Comparison of ENCODE assay signal across 9 mouse cellular contexts in the genomic region with DNA sequence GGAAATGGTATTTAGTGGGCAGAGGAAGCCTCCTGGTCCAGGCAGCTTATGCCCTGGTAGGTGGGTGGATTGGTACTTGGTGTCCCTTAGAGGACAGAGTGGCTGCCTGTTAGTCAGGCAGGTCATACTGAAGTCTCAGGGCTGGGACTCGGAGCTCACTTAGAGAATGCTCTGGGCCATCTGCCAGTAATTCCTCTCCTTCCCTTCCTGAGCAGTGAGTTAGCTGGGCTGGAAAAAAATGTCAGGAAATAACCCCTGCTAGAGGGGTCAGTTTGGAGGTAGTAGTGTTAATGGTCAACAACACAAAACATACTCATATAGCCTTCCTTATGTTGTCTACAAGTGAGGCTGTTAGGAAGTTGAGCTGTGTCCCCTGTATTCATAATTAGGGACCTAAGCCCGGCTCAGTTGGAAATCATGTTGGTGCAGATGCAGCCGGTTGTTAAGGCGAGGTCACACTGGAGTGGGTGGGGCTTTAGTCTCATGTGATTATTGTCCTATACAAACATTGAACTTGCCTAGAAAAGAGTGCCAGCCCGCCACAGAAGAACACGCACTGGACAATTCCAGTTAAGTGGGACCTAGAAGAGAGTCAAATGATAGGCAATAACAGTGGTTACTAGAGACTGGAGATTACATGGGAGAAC. TPM values are rescaled to one million over a fixed set of nuclear protein-coding genes. Genes with fewer than 3 reads are reported as not detected.
DNase-seq lines count a peak whose midpoint lies in the region; ATAC-seq and TF ChIP-seq lines count a peak whose summit lies in the region.
"Had no signal": no experiment of that assay in that cellular context is flagged by ENCODE, and none has a peak within 500 bp of the region (broad histone marks: within the 10 kb centered on the region; RNA-seq: fewer than 3 reads in every experiment).

No protein-coding gene starts in this region.

- peak; percentile 81 for DNase-seq in lung, embryonic 14.5 days
- no peak for DNase-seq in lung, adult 2 months
- DNase-seq in heart, postnatal 0 days (ENCODE audit: low spot score) = peak; percentile 84
- DNase-seq in liver = peak; percentile 49
- peak; percentile 66 for DNase-seq in testis, postnatal 10 days (ENCODE audit: low spot score)
- DNase-seq in cerebellum, adult 9-11 months = no peak

- H3K36me3 ChIP-seq in lung, embryonic 14.5 days (ENCODE audit: insufficient read depth) = no peaks in the 10 kb centered on the region
- H3K36me3 ChIP-seq in heart, postnatal 0 days (replicated peaks; ENCODE audit: control insufficient read depth, insufficient read depth, low read length) = no peaks in the 10 kb centered on the region
- no peaks in the 10 kb centered on the region for H3K36me3 ChIP-seq in forebrain, embryonic 15.5 days

- no peak overlapping the region for H3K4me3 ChIP-seq in lung, embryonic 14.5 days (ENCODE audit: low read depth, low read length)
- H3K4me3 ChIP-seq in lung, adult 2 months (replicated peaks; ENCODE audit: extremely low read depth, low read depth, low read length) = no peak overlapping the region
- no peak overlapping the region for H3K4me3 ChIP-seq in heart, postnatal 0 days (ENCODE audit: low read depth, low read length)
- H3K4me3 ChIP-seq in forebrain, embryonic 15.5 days = no peak overlapping the region
- H3K4me3 ChIP-seq: myocyte had no signal

- no peak for TF ChIP-seq POLR2A in lung, adult 2 months (IDR thresholded peaks at IDR 0.05; ENCODE audit: borderline replicate concordance, extremely low read depth, low read depth, low read length)

- TF ChIP-seq CTCF in lung, embryonic 14.5 days (IDR thresholded peaks at IDR 0.05; ENCODE audit: low read depth) = no peak
- TF ChIP-seq CTCF in lung, adult 2 months (IDR thresholded peaks at IDR 0.05; ENCODE audit: insufficient read depth, low read length) = no peak
- no peak for TF ChIP-seq CTCF in heart, postnatal 0 days (IDR thresholded peaks at IDR 0.05; ENCODE audit: low read depth)

- no peaks in the 10 kb centered on the region for H3K4me1 ChIP-seq in lung, embryonic 14.5 days (ENCODE audit: insufficient read depth)
- H3K4me1 ChIP-seq in lung, adult 2 months (ENCODE audit: control insufficient read depth, insufficient read depth, low read length) = peaks cover 18% of the 10 kb centered on the region
- peaks cover 37% of the 10 kb centered on the region for H3K4me1 ChIP-seq in heart, postnatal 0 days (ENCODE audit: control insufficient read depth, insufficient read depth)
- no peaks in the 10 kb centered on the region for H3K4me1 ChIP-seq in forebrain, embryonic 15.5 days

- no peak overlapping the region for H3K27ac ChIP-seq in lung, embryonic 14.5 days (ENCODE audit: low read depth)
- H3K27ac ChIP-seq in heart, postnatal 0 days (ENCODE audit: low read depth) = peak overlapping the region; percentile 64
- no peak overlapping the region for H3K27ac ChIP-seq in forebrain, embryonic 15.5 days (replicated peaks)

- no peak overlapping the region for H3K4me2 ChIP-seq in lung, embryonic 14.5 days
- H3K4me2 ChIP-seq in heart, postnatal 0 days (ENCODE audit: low read depth, low read length) = no peak overlapping the region
- H3K4me2 ChIP-seq in forebrain, embryonic 15.5 days (replicated peaks) = no peak overlapping the region

- ATAC-seq in lung, embryonic 14.5 days (ENCODE audit: insufficient read depth) = peak; percentile 72; the same call in 1 of the 2 replicates
- ATAC-seq in heart, postnatal 0 days (ENCODE audit: insufficient read depth, low read depth) = peak; percentile 72
- no peak for ATAC-seq in forebrain, embryonic 15.5 days (replicated peaks)
- ATAC-seq in granulocyte monocyte progenitor cell, adult 5-6 weeks (replicated peaks; ENCODE audit: poor library complexity, severe bottlenecking) = no peak

- no peak for TF ChIP-seq EP300 in heart, postnatal 0 days (IDR thresholded peaks at IDR 0.05; ENCODE audit: low read depth)

- WGBS in lung, embryonic 14.5 days = 36% methylated on average over 6 of the region's 6 CpGs
- WGBS in lung, adult 2 months = 19% methylated on average over 6 of the region's 6 CpGs
- 27% methylated on average over 6 of the region's 6 CpGs for WGBS in heart, postnatal 0 days
- WGBS in forebrain, embryonic 15.5 days = 57% methylated on average over 6 of the region's 6 CpGs

- no peaks in the 10 kb centered on the region for H3K27me3 ChIP-seq in lung, embryonic 14.5 days (ENCODE audit: insufficient read depth, low read length)
- H3K27me3 ChIP-seq in heart, postnatal 0 days (ENCODE audit: control insufficient read depth, insufficient read depth, low read length) = no peaks in the 10 kb centered on the region
- H3K27me3 ChIP-seq in forebrain, embryonic 15.5 days = no peaks in the 10 kb centered on the region

- H3K9ac ChIP-seq in lung, embryonic 14.5 days = no peak overlapping the region
- no peak overlapping the region for H3K9ac ChIP-seq in heart, postnatal 0 days (replicated peaks; ENCODE audit: low read depth, low read length)
- no peak overlapping the region for H3K9ac ChIP-seq in forebrain, embryonic 15.5 days (replicated peaks)

- no peaks in the 10 kb centered on the region for H3K9me3 ChIP-seq in lung, embryonic 14.5 days (ENCODE audit: low read depth, low read length)
- no peaks in the 10 kb centered on the region for H3K9me3 ChIP-seq in heart, postnatal 0 days (replicated peaks; ENCODE audit: control insufficient read depth, low read length)
- no peaks in the 10 kb centered on the region for H3K9me3 ChIP-seq in forebrain, embryonic 15.5 days

RNA-seq across cellular contexts. Expression of a gene that starts 18.5 kb away (rescaled TPM):
- 128 TPM in 2 replicates for polyA plus RNA-seq in lung, embryonic 14.5 days (2014; fragmentation: Nextera tagmentation; extraction: Ambion mirVana)
- 405 and 537 TPM in 2 replicates for polyA plus RNA-seq in lung, adult 2 months (2012; rRNA removed)
- 51.9 and 72.4 TPM in 2 replicates for total RNA-seq in heart, postnatal 0 days (2014; rRNA removed; ENCODE audit: low replicate concordance)
- 99.3 and 99.4 TPM in 2 replicates for polyA plus RNA-seq in heart, postnatal 0 days (2015; fragmentation: Nextera tagmentation; extraction: Ambion mirVana)
- polyA plus RNA-seq in forebrain, embryonic 15.5 days (2015; fragmentation: Nextera tagmentation; extraction: Ambion mirVana) = 75.6 and 81.6 TPM in 2 replicates
- total RNA-seq in granulocyte monocyte progenitor cell, adult 5-6 weeks (2014; fragmentation: Nextera tagmentation) = 22.5 and 27.5 TPM in 2 replicates
- 27.7 and 31.3 TPM in 2 replicates for total RNA-seq in granulocyte monocyte progenitor cell, adult 5-6 weeks (2017)

RNA-seq across cellular contexts. Expression of a gene that starts 33.5 kb away (rescaled TPM):
- polyA plus RNA-seq in lung, embryonic 14.5 days (2014; fragmentation: Nextera tagmentation; extraction: Ambion mirVana) = 17.7 and 20.4 TPM in 2 replicates
- polyA plus RNA-seq in lung, adult 2 months (2012; rRNA removed) = 421 and 464 TPM in 2 replicates
- total RNA-seq in heart, postnatal 0 days (2014; rRNA removed; ENCODE audit: low replicate concordance) = 70.5 and 99.9 TPM in 2 replicates
- polyA plus RNA-seq in heart, postnatal 0 days (2015; fragmentation: Nextera tagmentation; extraction: Ambion mirVana) = 21.9 and 25.3 TPM in 2 replicates
- 6.5 and 8.4 TPM in 2 replicates for polyA plus RNA-seq in forebrain, embryonic 15.5 days (2015; fragmentation: Nextera tagmentation; extraction: Ambion mirVana)
- 0.43 and 5.1 TPM in 2 replicates for total RNA-seq in granulocyte monocyte progenitor cell, adult 5-6 weeks (2014; fragmentation: Nextera tagmentation)
- 0.10 and 0.39 TPM in 2 replicates for total RNA-seq in granulocyte monocyte progenitor cell, adult 5-6 weeks (2017)

Comparison
In these comparisons a context has a peak if more than half of its experiments do, and no peak if none do; other contexts are left out.
1. DNase-seq: peak in lung, embryonic 14.5 days (single experiment), heart, postnatal 0 days (single experiment), liver (single experiment) and testis, postnatal 10 days (single experiment); none in lung, adult 2 months (single experiment) and cerebellum, adult 9-11 months (single experiment).
2. RNA of a gene that starts 33.5 kb away (polyA plus RNA-seq): 421 to 464 TPM in lung, adult 2 months; 21.9 to 25.3 TPM in heart, postnatal 0 days, 17.7 to 20.4 TPM in lung, embryonic 14.5 days and 6.5 to 8.4 TPM in forebrain, embryonic 15.5 days; every median in the first group is over 10 times any median in the second.
3. ATAC-seq: peak in lung, embryonic 14.5 days (single experiment) and heart, postnatal 0 days (single experiment); none in forebrain, embryonic 15.5 days (single experiment) and granulocyte monocyte progenitor cell, adult 5-6 weeks (single experiment).